Mouse (Mus musculus): ENCODE measurements around the gene Rtn2.

DNA sequence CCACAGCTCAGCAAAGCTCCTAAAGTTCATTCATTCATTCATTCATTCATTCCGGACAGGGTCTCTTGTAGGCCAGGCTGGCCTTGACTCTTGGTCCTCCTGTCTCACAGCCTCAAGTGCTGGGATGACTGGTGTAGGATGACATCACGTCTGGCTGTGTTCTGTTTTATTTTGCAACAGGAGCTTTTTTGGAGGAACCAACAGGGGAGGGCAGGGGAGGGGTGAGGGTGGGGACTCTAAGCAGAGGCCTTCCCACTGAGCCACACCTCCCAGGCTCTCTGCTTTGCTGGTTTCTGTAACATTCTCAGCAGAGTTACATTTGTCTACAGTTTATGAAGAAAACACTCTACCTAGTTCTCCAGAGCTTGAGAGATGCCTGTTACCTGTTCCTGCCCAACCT, 55.6 kb downstream of the Rtn2 start:
- TF ChIP-seq CTCF (IDR thresholded peaks at IDR 0.05; ENCODE audit: borderline replicate concordance, insufficient read depth, low read length) (no peak), POLR2A (IDR thresholded peaks at IDR 0.05; ENCODE audit: low read depth, low read length) (no peak)

Measured in embryonic fibroblast, embryonic 13.5 days (primary cell).